Mouse (Mus musculus) myocyte (in vitro differentiated cells): Measurements from ENCODE around the gene Dhx16. TPM values are rescaled to one million over a fixed set of nuclear protein-coding genes. Genes with fewer than 3 reads are reported as not detected.
A peak's percentile ranks its signal among the peaks of the same experiment; 100 is the strongest.

Experiments used
- H3K27me3 ChIP-seq: one replicate; pipeline ENCODE4 v1.6.1; 2011; ENCODE audit not compliant: control insufficient read depth, insufficient read depth, insufficient read length
- H3K36me3 ChIP-seq: one replicate; pipeline ENCODE4 v1.6.1; 2011; ENCODE audit not compliant: control insufficient read depth, insufficient read depth
- H3K4me2 ChIP-seq: one replicate; pipeline ENCODE4 v1.6.1; 2011; ENCODE audit warnings: low read depth, control low read depth
- H3K4me3 ChIP-seq: one replicate; pipeline ENCODE4 v1.5.1; 2011; ENCODE audit warnings: mild to moderate bottlenecking, control low read depth, moderate library complexity
- H3K79me2 ChIP-seq: one replicate; pipeline ENCODE4 v1.6.1; 2011; ENCODE audit not compliant: control insufficient read depth, insufficient read depth
- H3ac ChIP-seq: one replicate; pipeline ENCODE4 v1.6.1; 2011; ENCODE audit not compliant: control insufficient read depth, insufficient read length
- CEBPB ChIP-seq: IDR thresholded peaks from 2 replicates; pipeline ENCODE4 v1.6.1; 2011; ENCODE audit warnings: mild to moderate bottlenecking, moderate library complexity; ENCODE audit not compliant: poor library complexity, insufficient read depth, severe bottlenecking
- E2F4 ChIP-seq: IDR thresholded peaks from one replicate; pipeline ENCODE4 v1.6.1; 2011; ENCODE audit warnings: mild to moderate bottlenecking, control low read depth, moderate library complexity; ENCODE audit not compliant: insufficient read depth
- MAX ChIP-seq: IDR thresholded peaks from one replicate; pipeline ENCODE4 v1.6.1; 2011; ENCODE audit warnings: low read depth, mild to moderate bottlenecking, control low read depth
- MYOD1 ChIP-seq, 3 experiments: IDR thresholded peaks; one replicate each; pipeline ENCODE4 v1.6.1; 2011; ENCODE audit warnings: control low read depth in 2 of 3, low read depth in 2 of 3, mild to moderate bottlenecking in 2 of 3, moderate library complexity in 1 of 3; ENCODE audit not compliant: insufficient read length in 2 of 3, control insufficient read depth in 1 of 3
- MYOG ChIP-seq, 3 experiments: IDR thresholded peaks; one replicate each; pipeline ENCODE4 v1.6.1; 2011; ENCODE audit warnings: control low read depth in 2 of 3, low read depth in 2 of 3, mild to moderate bottlenecking in 2 of 3; ENCODE audit not compliant: insufficient read length in 2 of 3, control insufficient read depth in 1 of 3, insufficient read depth in 1 of 3
- POLR2A ChIP-seq: IDR thresholded peaks from one replicate; pipeline ENCODE4 v1.6.1; 2011; ENCODE audit warnings: low read depth, mild to moderate bottlenecking, control low read depth, moderate library complexity; ENCODE audit not compliant: insufficient read length
- POLR2AphosphoS2 ChIP-seq: IDR thresholded peaks from one replicate; pipeline ENCODE4 v1.6.1; 2011; ENCODE audit warnings: low read depth, control low read depth; ENCODE audit not compliant: insufficient read length
- REST ChIP-seq: IDR thresholded peaks from one replicate; pipeline ENCODE4 v1.6.1; 2011; ENCODE audit warnings: mild to moderate bottlenecking, control low read depth, moderate library complexity; ENCODE audit not compliant: insufficient read depth, insufficient read length
- SRF ChIP-seq: IDR thresholded peaks from one replicate; pipeline ENCODE4 v1.6.1; 2011; ENCODE audit warnings: low read depth; ENCODE audit not compliant: control insufficient read depth, insufficient read length
- TCF12 ChIP-seq: IDR thresholded peaks from one replicate; pipeline ENCODE4 v1.6.1; 2011; ENCODE audit warnings: mild to moderate bottlenecking, control low read depth; ENCODE audit not compliant: poor library complexity, insufficient read depth, severe bottlenecking
- TCF3 ChIP-seq: IDR thresholded peaks from one replicate; pipeline ENCODE4 v1.6.1; 2011; ENCODE audit warnings: low read depth, control low read depth; ENCODE audit not compliant: insufficient read length
- USF1 ChIP-seq: IDR thresholded peaks from one replicate; pipeline ENCODE4 v1.6.1; 2011; ENCODE audit warnings: low read depth, mild to moderate bottlenecking, control low read depth, moderate library complexity
- polyA plus RNA-seq: library from polyadenylated mRNA; unstranded; fragments of >200 nt; fragmentation: generic; extraction: Trizol; gene quantifications from one replicate; pipeline ENCODE4 v1.2.1, GENCODE M21; 2012; ENCODE audit warnings: missing spikeins

Dhx16 gene
- polyA plus RNA-seq, 1 experiment: 29.4 TPM

GRCm38 (mm10) chr17:35842006-35842405 is 37.6 kb upstream of the Dhx16 start:
- Histone ChIP-seq H3K4me2 (peak overlapping the region; percentile 86), H3K4me3 (peak overlapping the region; percentile 64), H3K36me3 (peaks cover 8% of the 10 kb centered on the region), H3ac (no peak overlapping the region), H3K27me3 (no peaks in the 10 kb centered on the region), H3K79me2 (peaks cover 28% of the 10 kb centered on the region)
- TF ChIP-seq REST: no peak
- no peak for TF ChIP-seq SRF
- TF ChIP-seq TCF12: no peak
- no peak for TF ChIP-seq MAX
- TF ChIP-seq POLR2A: no peak
- no peak for TF ChIP-seq USF1
- no peak for TF ChIP-seq E2F4
- no peak for TF ChIP-seq CEBPB
- no peak for TF ChIP-seq TCF3
- TF ChIP-seq MYOG (IDR thresholded peaks at IDR 0.05; ENCODE audit: control insufficient read depth in 1 of 3, insufficient read depth in 1 of 3, insufficient read length in 2 of 3, low read depth in 2 of 3): no peak
- no peak for TF ChIP-seq MYOD1 (IDR thresholded peaks at IDR 0.05; ENCODE audit: control insufficient read depth in 1 of 3, insufficient read length in 2 of 3, low read depth in 2 of 3)
- no peak for TF ChIP-seq POLR2AphosphoS2

DNA sequence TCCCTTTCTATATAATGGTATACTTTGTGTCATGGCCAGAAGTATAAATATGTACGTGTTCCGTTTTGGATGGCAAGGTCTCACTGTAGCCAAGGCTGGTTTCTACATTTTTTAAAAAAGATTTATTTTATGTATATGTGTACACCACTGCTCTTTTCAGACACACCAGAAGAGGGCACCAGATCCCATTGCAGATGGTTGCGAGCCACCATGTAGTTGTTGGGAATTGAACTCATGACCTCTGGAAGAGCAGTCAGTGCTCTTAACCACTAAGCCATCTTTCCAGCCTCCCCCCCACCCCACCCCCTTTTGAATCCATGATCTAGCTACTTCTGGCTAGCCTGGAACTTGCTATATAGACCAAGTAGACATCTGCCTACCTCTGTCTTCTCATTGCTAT is 36.1 kb upstream of the Dhx16 start:
- peaks cover 10% of the 10 kb centered on the region for H3K36me3 ChIP-seq
- no peak overlapping the region for H3ac ChIP-seq
- no peak overlapping the region for H3K4me2 ChIP-seq
- H3K79me2 ChIP-seq: peaks cover 18% of the 10 kb centered on the region
- H3K27me3 ChIP-seq: no peaks in the 10 kb centered on the region
- H3K4me3 ChIP-seq: no peak overlapping the region
- TF ChIP-seq POLR2A (no peak), E2F4 (no peak), POLR2AphosphoS2 (no peak), REST (no peak), TCF3 (no peak), CEBPB (no peak), MAX (no peak), USF1 (no peak), SRF (no peak), TCF12 (no peak), MYOD1 (IDR thresholded peaks at IDR 0.05; ENCODE audit: control insufficient read depth in 1 of 3, insufficient read length in 2 of 3, low read depth in 2 of 3) (no peak), MYOG (IDR thresholded peaks at IDR 0.05; ENCODE audit: control insufficient read depth in 1 of 3, insufficient read depth in 1 of 3, insufficient read length in 2 of 3, low read depth in 2 of 3) (no peak)

GRCm38 (mm10) chr17:35848112-35848511 is 31.5 kb upstream of the Dhx16 start:
- Histone ChIP-seq H3K27me3 (no peaks in the 10 kb centered on the region), H3K79me2 (peaks cover 2% of the 10 kb centered on the region), H3K4me3 (no peak overlapping the region), H3ac (no peak overlapping the region), H3K4me2 (no peak overlapping the region), H3K36me3 (peaks cover 26% of the 10 kb centered on the region)
- no peak for TF ChIP-seq USF1
- TF ChIP-seq MYOG (IDR thresholded peaks at IDR 0.05; ENCODE audit: control insufficient read depth in 1 of 3, insufficient read depth in 1 of 3, insufficient read length in 2 of 3, low read depth in 2 of 3): peak; percentile 48 to 69 (median 56)
- peak in 2 of 3 experiments; percentile 57 to 64 for TF ChIP-seq MYOD1 (IDR thresholded peaks at IDR 0.05; ENCODE audit: control insufficient read depth in 1 of 3, insufficient read length in 2 of 3, low read depth in 2 of 3)

- no peak overlapping the region for H3K4me2 ChIP-seq
- TF ChIP-seq CEBPB (no peak), SRF (no peak), POLR2A (no peak), TCF12 (no peak), E2F4 (no peak), MYOG (IDR thresholded peaks at IDR 0.05; ENCODE audit: control insufficient read depth in 1 of 3, insufficient read depth in 1 of 3, insufficient read length in 2 of 3, low read depth in 2 of 3) (no peak), USF1 (no peak), POLR2AphosphoS2 (no peak), MYOD1 (IDR thresholded peaks at IDR 0.05; ENCODE audit: control insufficient read depth in 1 of 3, insufficient read length in 2 of 3, low read depth in 2 of 3) (no peak)
- H3K4me3 ChIP-seq: no peak overlapping the region
These were observed 28.6 kb upstream of the Dhx16 start for GRCm38 (mm10) chr17:35850974-35851373.

DNA sequence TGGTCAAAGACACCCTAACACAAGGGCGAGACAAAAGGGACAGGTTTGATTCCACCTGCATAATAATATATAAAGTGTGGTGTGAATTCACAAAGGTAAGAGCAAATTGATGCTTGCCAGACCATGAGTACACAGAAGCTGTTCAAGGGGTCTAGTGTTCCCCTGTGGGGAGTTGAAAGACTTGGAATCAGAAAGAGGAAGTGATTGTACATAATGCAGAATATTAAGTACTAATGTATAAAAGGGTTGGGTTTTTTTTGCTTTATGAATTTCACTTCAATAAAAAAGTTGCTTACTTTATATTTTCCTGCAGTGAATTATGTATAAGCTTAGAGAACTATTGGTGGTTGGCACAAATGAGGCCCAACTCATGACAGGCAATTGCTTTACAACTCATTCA is 20.2 kb upstream of the Dhx16 start:
- no peaks in the 10 kb centered on the region for H3K79me2 ChIP-seq
- TF ChIP-seq MYOD1 (IDR thresholded peaks at IDR 0.05; ENCODE audit: control insufficient read depth in 1 of 3, insufficient read length in 2 of 3, low read depth in 2 of 3) (no peak), POLR2A (no peak), MAX (no peak), MYOG (IDR thresholded peaks at IDR 0.05; ENCODE audit: control insufficient read depth in 1 of 3, insufficient read depth in 1 of 3, insufficient read length in 2 of 3, low read depth in 2 of 3) (no peak), CEBPB (no peak), E2F4 (no peak), REST (no peak), POLR2AphosphoS2 (no peak), TCF3 (no peak), SRF (no peak), TCF12 (no peak)

More at GRCm38 (mm10) chr17:35850974-35851373, 28.6 kb upstream of the Dhx16 start:
- Histone ChIP-seq H3K79me2 (no peaks in the 10 kb centered on the region), H3K27me3 (no peaks in the 10 kb centered on the region), H3K36me3 (peaks cover 17% of the 10 kb centered on the region), H3ac (no peak overlapping the region)

More for the DNA sequence above, 20.2 kb upstream of the Dhx16 start:
- no peaks in the 10 kb centered on the region for H3K27me3 ChIP-seq
- no peak overlapping the region for H3K4me3 ChIP-seq
- H3ac ChIP-seq: no peak overlapping the region
- no peaks in the 10 kb centered on the region for H3K36me3 ChIP-seq
- H3K4me2 ChIP-seq: no peak overlapping the region
